Mouse (Mus musculus) left cerebral cortex, postnatal 25 days (tissue): ENCODE results near the gene Pdzd7. TPM values are rescaled to one million over a fixed set of nuclear protein-coding genes. Genes with fewer than 3 reads are reported as not detected.

Experiments used
- DNase-seq, 2 experiments: peaks; one replicate each; pipeline ENCODE4 v3.0.0; 2022; ENCODE audit warnings: low spot score in 2 of 2, mixed read lengths in 1 of 2
- intact Hi-C: fragments of 180-260 bp; cut with DNase I; formaldehyde crosslinking; loops from one replicate; pipeline ENCODE4 v1.15.1; 2025
- total RNA-seq, 2 experiments: library from RNA; stranded (reverse); gene quantifications; 2 replicates each; pipeline ENCODE4 v1.2.3; 2021

The Pdzd7 gene
- 1 to 10 TPM; 4.2 to 4.6 TPM for total RNA-seq

DNA sequence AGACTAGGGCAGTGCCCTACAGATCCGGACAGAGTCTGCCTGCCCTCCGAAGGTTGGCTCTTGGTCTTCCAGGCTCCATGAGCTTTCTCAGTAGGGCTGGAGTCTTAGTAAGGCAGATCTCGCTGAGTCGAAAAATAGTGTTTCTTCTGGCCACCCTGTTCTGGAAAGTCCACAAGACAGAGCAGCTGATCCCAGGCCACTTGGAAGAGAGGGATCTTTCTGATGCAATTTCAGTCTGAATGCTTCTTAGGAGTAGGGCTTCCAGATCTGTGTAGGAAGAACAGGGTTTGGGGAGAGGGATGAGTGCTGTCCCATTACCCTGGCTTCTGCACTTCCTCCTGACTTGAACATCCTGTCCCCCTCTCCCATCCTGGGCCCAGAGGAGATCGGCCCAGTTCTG is at the start of gene Pdzd7:
Gene Pdzd7 (minus strand): TSS at position 67 of the 400 bp plus-strand sequence.
- DNase-seq = no peak

DNA sequence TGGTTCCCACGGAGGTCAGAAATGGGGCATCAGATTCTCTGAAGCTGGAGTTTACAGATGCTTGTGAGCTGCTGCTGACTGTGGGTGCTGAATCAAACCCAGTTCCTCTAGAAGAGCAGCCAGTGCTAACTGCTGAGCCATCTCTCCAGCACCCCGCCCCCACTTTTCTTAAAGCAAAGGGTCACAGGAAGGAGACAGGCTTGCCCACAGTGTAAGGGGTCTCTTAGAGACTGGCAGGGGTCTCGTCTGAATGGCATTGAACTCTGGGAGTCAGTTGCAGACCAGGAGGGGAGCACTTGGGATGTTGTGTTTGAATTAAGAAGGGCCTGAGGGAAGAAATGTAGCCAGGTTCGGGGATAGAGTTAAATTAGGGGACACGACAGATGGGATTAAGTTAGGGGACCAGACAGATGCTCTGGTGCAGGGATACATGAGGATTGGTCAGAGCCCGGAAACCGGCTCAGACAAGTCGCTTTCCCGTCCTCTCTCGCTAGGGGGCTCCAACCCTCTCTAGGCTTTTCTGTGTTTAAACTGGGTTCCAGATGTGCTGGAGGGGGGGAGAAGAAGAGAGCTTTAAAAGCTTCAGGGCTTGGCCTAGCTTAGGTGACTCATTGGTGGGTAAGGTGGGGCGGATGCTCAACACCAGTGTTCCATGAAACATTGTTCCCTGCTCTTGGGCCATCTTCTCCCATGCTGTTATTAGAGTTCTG is 36.5 kb upstream of the Pdzd7 start:
- peak; percentile 35 to 42 for DNase-seq
- intact Hi-C loops = no loop called here

More for the DNA sequence above, at the start of gene Pdzd7:
- intact Hi-C loops = loop anchor here (5.0 kb wide), 1 partner anchor 113 kb away; the partner anchor contains the start of gene Slf2

- intact Hi-C loops = no loop called here
- peak in 1 of 2 experiments; percentile 55 for DNase-seq
Measured at GRCm38 (mm10) chr19:45081279-45081678, 35.8 kb upstream of the Pdzd7 start.

GRCm38 (mm10) chr19:45080711-45081110 is 35.2 kb upstream of the Pdzd7 start:
- intact Hi-C loops = no loop called here
- no peak for DNase-seq

DNA sequence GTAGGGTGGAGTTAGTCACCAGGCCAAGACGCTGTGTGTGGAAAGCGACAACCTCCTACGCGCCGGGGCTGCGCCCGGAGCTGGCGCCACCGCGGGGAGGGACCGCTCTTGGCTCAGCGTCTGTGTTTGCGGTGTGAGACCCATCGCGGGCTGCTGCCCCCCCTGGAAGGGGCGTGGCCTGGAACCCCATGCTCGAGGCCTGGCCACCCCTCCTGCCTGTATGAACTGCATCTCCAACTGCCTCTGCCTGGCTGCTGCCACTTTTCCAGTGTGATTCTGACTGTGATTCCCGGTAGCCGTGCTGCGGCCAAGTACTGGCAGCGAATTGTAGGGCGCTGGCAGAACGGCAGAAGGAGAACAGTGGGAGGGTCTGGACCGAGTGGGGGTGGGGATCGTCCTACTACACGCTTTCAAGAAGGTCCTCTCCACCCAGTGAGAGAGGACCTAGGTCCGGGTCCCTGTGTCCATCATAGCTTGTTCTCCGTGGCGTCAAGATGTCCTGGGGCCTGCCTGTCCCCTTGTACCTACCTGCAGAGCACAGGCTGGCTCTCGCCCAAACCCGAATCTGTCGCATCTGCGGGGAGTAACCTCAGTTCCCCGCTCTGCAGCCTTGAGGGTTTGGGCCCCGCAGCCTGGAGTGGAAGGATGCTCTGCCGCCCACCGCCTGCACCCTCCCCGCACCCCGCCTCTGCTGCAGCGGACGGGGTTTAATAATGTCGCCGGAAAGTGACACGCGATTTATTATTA is 34.4 kb upstream of the Pdzd7 start:
- intact Hi-C loops = loop anchor here (5.0 to 10.0 kb wide), 2 partner anchors 152 to 325 kb away; partner anchors contain the start of gene Pax2
- peak; percentile 52 to 68 for DNase-seq

DNA sequence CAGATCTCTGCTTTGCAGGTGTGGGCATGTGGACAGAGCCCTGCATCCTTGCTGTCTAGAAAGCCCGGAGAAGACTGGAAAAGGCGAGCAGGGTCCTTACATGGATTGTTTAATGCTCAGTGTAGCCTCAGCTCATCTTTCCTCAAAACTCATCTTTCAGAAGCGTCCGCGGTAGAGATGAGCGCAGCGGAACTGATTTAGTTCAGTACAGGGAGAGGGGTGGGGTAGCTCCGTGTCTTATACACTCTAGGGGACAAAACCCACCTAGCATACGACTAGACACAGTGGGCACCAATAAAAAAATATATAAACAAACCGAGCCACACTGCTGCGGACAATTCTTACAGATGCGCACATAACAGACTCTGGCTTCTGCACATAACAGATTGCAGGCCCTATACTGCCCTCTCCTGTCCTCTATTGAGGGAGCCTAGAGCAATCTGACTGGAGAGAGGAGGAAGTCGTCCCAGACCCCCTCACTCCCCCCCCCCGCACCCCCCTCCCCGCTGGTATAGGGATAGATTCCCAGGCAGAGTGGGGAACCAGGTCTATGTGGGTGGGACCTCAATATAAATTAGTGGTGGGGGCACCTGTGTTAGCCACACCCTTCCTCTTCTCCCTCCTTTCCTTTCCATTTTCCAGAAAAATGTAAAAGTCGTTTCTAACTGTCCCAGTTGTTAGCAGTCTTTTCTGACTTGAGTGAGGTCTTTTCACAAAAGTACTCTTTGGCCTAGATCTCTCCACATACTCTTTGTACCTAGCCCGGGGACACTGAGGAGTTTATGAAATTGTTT is 33.7 kb upstream of the Pdzd7 start:
- intact Hi-C loops = loop anchor here (5.0 to 10.0 kb wide), 2 partner anchors 153 to 324 kb away; partner anchors contain the start of gene Pax2
- DNase-seq = no peak

DNA sequence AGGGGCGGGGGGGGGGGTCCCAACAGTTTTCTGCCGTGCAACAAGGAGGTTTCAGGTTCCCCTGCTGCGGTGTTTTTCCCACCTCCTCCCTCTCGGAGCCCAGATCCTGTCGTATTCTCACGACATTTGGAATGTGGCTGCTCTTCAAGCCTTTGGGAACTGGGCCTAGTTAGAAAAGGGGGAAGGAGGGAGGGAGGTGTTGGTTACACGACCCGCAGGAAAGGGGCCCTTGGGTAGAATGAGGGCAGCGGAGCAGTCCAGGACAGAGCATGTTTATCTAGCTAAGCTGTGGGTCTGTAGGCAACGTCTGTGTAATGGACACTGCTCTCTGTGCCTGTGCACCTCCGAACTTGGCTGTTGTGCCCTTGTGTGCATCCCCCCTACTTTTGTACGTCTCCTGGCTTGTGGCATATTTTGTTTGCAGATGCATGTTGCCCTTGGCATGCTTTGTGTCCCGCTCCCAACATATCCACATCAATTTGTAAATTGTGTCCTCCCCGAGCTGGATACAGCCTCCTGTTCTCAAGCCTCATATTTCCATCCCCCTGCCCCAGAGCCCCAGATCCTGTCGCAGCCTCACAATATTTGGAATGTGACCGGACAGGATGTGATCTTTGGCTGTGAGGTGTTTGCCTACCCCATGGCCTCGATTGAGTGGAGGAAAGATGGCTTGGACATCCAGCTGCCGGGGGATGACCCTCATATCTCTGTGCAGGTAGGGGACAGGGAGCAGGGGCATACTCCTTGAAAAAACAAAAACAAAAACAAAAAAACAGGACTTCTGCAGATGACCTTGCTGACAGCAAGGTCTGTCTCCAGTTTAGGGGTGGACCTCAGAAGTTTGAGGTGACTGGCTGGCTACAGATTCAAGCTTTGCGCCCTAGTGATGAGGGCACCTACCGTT is 32.5 kb upstream of the Pdzd7 start:
- no peak for DNase-seq
- intact Hi-C loops = loop anchor here (2.0 to 10.0 kb wide), 3 partner anchors 83 to 323 kb away; partner anchors contain the start of gene Pax2

- peak in 1 of 2 experiments; percentile 33 for DNase-seq
- intact Hi-C loops = loop anchor here (2.0 to 10.0 kb wide), 3 partner anchors 84 to 322 kb away; partner anchors contain the start of gene Pax2
Measured at GRCm38 (mm10) chr19:45076586-45077510, 31.3 kb upstream of the Pdzd7 start.

GRCm38 (mm10) chr19:45076036-45076575 is 30.6 kb upstream of the Pdzd7 start:
- no peak for DNase-seq
- intact Hi-C loops = loop anchor here (2.0 to 10.0 kb wide), 3 partner anchors 85 to 321 kb away; partner anchors contain the start of gene Pax2

DNA sequence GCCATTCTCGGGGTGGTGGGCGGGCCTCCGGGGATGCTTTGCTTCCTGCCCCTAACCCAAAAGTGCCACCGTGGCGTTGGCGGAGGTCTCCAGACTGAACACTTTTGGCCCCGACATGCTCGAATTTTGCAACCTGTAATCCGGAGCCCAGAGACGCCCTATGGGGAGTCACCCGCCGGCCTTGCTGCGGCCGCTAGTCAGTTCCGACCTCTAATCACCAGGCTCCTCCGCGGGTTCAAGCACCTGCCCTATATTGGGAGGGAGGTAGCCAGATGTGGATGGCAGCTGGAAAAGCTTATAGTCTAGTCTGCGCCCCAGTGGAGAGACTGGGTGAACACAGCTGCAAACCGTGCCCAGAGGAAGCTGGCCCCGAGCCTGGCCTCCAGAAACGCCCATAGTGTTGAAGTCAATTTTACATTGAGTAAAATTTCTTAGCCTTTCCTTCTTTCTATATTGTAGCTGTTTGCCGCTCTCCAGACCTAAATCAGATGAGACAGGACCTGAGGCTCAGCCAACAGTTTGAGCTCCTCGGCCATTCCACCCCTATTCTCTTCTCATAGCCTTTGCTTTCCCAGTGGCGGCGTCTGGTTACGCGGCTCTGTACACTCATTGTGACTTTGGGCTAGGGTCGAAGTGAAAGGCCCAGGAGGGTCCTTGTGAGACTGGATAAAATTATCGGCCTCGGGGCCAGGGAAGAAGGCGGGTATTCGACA is 30.0 kb upstream of the Pdzd7 start:
- DNase-seq = no peak
- intact Hi-C loops = loop anchor here (2.0 to 10.0 kb wide), 3 partner anchors 85 to 321 kb away; partner anchors contain the start of gene Pax2

- intact Hi-C loops = loop anchor here (1.0 to 10.0 kb wide), 3 partner anchors 16 to 320 kb away; partner anchors contain the start of gene Pax2
- peak; percentile 96 for DNase-seq
Measured at GRCm38 (mm10) chr19:45074580-45075322, 29.2 kb upstream of the Pdzd7 start, which contains the start of gene Kazald1. Gene Kazald1 (plus strand): TSS chr19:45075241.

DNA sequence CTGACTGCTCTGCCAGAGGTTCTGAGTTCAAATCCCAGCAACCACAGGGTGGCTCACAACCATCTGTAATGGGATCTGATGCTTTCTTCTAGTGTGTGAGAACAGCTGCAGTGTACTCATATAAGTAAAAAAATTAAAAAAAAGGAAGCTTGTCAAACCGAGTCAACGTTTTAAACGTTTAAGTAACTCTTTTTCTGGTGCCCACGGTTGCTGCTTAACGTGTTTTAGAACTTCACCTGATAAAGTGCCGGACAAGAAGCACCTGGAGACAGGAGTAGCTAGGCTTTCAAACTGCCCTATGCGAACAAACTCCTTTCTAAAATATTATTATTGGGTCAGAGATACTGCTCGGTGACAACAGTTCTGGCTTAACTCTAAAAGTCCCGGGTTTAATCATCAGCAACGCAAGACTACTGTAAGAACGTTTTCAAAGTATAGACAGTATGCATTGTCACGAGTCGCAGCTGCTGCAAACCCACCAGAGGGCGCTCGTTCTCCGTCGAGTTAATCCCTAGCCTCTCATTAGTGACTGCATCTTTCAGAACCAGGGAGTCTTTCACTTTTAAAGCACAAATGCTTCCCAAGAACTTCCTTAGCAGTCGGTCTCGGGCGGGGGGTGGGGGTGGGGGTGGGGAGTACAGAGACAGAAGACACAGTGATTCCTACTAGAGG is 28.5 kb upstream of the Pdzd7 start:
- peak; percentile 70 to 74 for DNase-seq
- intact Hi-C loops = loop anchor here (1.0 to 10.0 kb wide), 2 partner anchors 16 to 319 kb away; partner anchors contain the start of gene Pax2

- intact Hi-C loops = no loop called here
- DNase-seq = no peak
Measured at GRCm38 (mm10) chr19:45067758-45068510, 22.4 kb upstream of the Pdzd7 start.

- no peak for DNase-seq
- intact Hi-C loops = no loop called here
Measured at GRCm38 (mm10) chr19:45067170-45067569, 21.7 kb upstream of the Pdzd7 start.

GRCm38 (mm10) chr19:45065226-45065625 is 19.7 kb upstream of the Pdzd7 start:
- no peak for DNase-seq
- intact Hi-C loops = no loop called here
